Mouse (Mus musculus) intestine, embryonic 16.5 days (tissue): ENCODE data around the gene Nt5dc3. TPM values are rescaled to one million over a fixed set of nuclear protein-coding genes. Genes with fewer than 3 reads are reported as not detected.
A peak's percentile ranks its signal among the peaks of the same experiment; 100 is the strongest.

Source experiments
- ATAC-seq: fragments of 200-750 bp; cut with Nextera tagmentation; 2 replicates; pipeline ENCODE4 v1.8.0; 2017; ENCODE audit warnings: moderate TSS enrichment, moderate library complexity
- H3K27ac ChIP-seq: fragments of 300-500 bp; sonication (generic); 2 replicates; pipeline ENCODE4 v1.5.1; 2014; ENCODE audit warnings: mild to moderate bottlenecking, low read length
- H3K27me3 ChIP-seq: fragments of 300-500 bp; sonication (generic); replicated peaks from 2 replicates; pipeline ENCODE4 v1.6.1; 2014; ENCODE audit warnings: low read length, control low read depth, mixed read lengths; ENCODE audit not compliant: control insufficient read depth, insufficient read depth
- H3K36me3 ChIP-seq: fragments of 300-500 bp; sonication (generic); 2 replicates; pipeline ENCODE4 v1.6.1; 2014; ENCODE audit warnings: low read length, control low read depth; ENCODE audit not compliant: control insufficient read depth, insufficient read depth
- H3K4me1 ChIP-seq: fragments of 300-500 bp; sonication (generic); 2 replicates; pipeline ENCODE4 v1.6.1; 2014; ENCODE audit warnings: low read length, control low read depth, mixed read lengths; ENCODE audit not compliant: control insufficient read depth, insufficient read depth
- H3K4me2 ChIP-seq: fragments of 300-500 bp; sonication (generic); 2 replicates; pipeline ENCODE4 v1.6.1; 2014; ENCODE audit warnings: low read depth, low read length, control low read depth
- H3K4me3 ChIP-seq: fragments of 300-500 bp; sonication (generic); 2 replicates; pipeline ENCODE4 v1.5.1; 2014; ENCODE audit warnings: mild to moderate bottlenecking, low read length
- H3K9ac ChIP-seq: fragments of 300-500 bp; sonication (generic); 2 replicates; pipeline ENCODE4 v1.6.1; 2014; ENCODE audit warnings: low read depth, low read length
- H3K9me3 ChIP-seq: fragments of 300-500 bp; sonication (generic); 2 replicates; pipeline ENCODE4 v1.6.1; 2016; ENCODE audit warnings: low read length, control low read depth; ENCODE audit not compliant: control insufficient read depth
- WGBS: fragments of 180-500 bp; shearing (Covaris S2); extraction: QIAGEN DNeasy Blood & Tissue Kit; methylation state at CpG from one replicate; pipeline ENCODE4 v1.1.7; 2014; 5-methylcytosine and 5-hydroxymethylcytosine counted together
- polyA plus RNA-seq: library from polyadenylated mRNA; unstranded; fragments of >200 nt; fragmentation: Nextera tagmentation; extraction: Ambion mirVana; gene quantifications from 2 replicates; pipeline ENCODE4 v1.2.1, GENCODE M21; 2015

The Nt5dc3 gene
- polyA plus RNA-seq, 1 experiment from 2014 or later, result 0.91 TPM

GRCm38 (mm10) chr10:86849087-86849486, 70.3 kb downstream of the Nt5dc3 start:
- no peak overlapping the region for H3K4me2 ChIP-seq
- no peaks in the 10 kb centered on the region for H3K4me1 ChIP-seq
- no peak overlapping the region for H3K27ac ChIP-seq
- WGBS, result 87% methylated on average over 4 of the region's 4 CpGs
- no peak overlapping the region for H3K9ac ChIP-seq
- no peaks in the 10 kb centered on the region for H3K27me3 ChIP-seq
- no peak for ATAC-seq
- H3K9me3 ChIP-seq, result no peaks in the 10 kb centered on the region
- no peaks in the 10 kb centered on the region for H3K36me3 ChIP-seq
- H3K4me3 ChIP-seq, result no peak overlapping the region

- no peak overlapping the region for H3K4me3 ChIP-seq
- H3K9ac ChIP-seq, result no peak overlapping the region
- H3K4me1 ChIP-seq, result no peaks in the 10 kb centered on the region
- no peak overlapping the region for H3K4me2 ChIP-seq
- no peaks in the 10 kb centered on the region for H3K9me3 ChIP-seq
- no peaks in the 10 kb centered on the region for H3K27me3 ChIP-seq
- no peaks in the 10 kb centered on the region for H3K36me3 ChIP-seq
- WGBS, result 84% methylated on average over 4 of the region's 4 CpGs
- ATAC-seq, result no peak
- no peak overlapping the region for H3K27ac ChIP-seq
Observed at GRCm38 (mm10) chr10:86849508-86849907, 70.7 kb downstream of the Nt5dc3 start.

GRCm38 (mm10) chr10:86852160-86852559, 73.4 kb downstream of the Nt5dc3 start:
- Histone ChIP-seq H3K4me3 (no peak overlapping the region), H3K36me3 (no peaks in the 10 kb centered on the region), H3K27me3 (no peaks in the 10 kb centered on the region), H3K9me3 (no peaks in the 10 kb centered on the region), H3K27ac (no peak overlapping the region), H3K4me1 (no peaks in the 10 kb centered on the region), H3K9ac (no peak overlapping the region), H3K4me2 (no peak overlapping the region)
- ATAC-seq, result no peak
- 75% methylated on average over 6 of the region's 6 CpGs for WGBS

GRCm38 (mm10) chr10:86853433-86853832, 74.6 kb downstream of the Nt5dc3 start:
- H3K4me1 ChIP-seq, result no peaks in the 10 kb centered on the region
- no peak overlapping the region for H3K27ac ChIP-seq
- no peak overlapping the region for H3K4me3 ChIP-seq
- no peaks in the 10 kb centered on the region for H3K36me3 ChIP-seq
- no peak overlapping the region for H3K9ac ChIP-seq
- no peak overlapping the region for H3K4me2 ChIP-seq
- no peak for ATAC-seq
- H3K9me3 ChIP-seq, result no peaks in the 10 kb centered on the region
- WGBS, result 91% methylated on average over 3 of the region's 3 CpGs
- no peaks in the 10 kb centered on the region for H3K27me3 ChIP-seq

- no peak overlapping the region for H3K27ac ChIP-seq
- no peak overlapping the region for H3K4me2 ChIP-seq
- H3K4me3 ChIP-seq, result no peak overlapping the region
- H3K9me3 ChIP-seq, result no peaks in the 10 kb centered on the region
- 75% methylated on average over 4 of the region's 4 CpGs for WGBS
- H3K4me1 ChIP-seq, result no peaks in the 10 kb centered on the region
- no peaks in the 10 kb centered on the region for H3K27me3 ChIP-seq
- no peak for ATAC-seq
- H3K9ac ChIP-seq, result no peak overlapping the region
- no peaks in the 10 kb centered on the region for H3K36me3 ChIP-seq
Observed at GRCm38 (mm10) chr10:86860396-86860795, 81.6 kb downstream of the Nt5dc3 start.

- H3K27ac ChIP-seq, result no peak overlapping the region
- no peak overlapping the region for H3K9ac ChIP-seq
- H3K4me3 ChIP-seq, result no peak overlapping the region
- H3K4me1 ChIP-seq, result no peaks in the 10 kb centered on the region
- no peaks in the 10 kb centered on the region for H3K27me3 ChIP-seq
- H3K9me3 ChIP-seq, result no peaks in the 10 kb centered on the region
- no peaks in the 10 kb centered on the region for H3K36me3 ChIP-seq
- no peak overlapping the region for H3K4me2 ChIP-seq
- WGBS, result 76% methylated on average over 6 of the region's 6 CpGs
- ATAC-seq, result no peak
Observed at GRCm38 (mm10) chr10:86862496-86862895, 83.7 kb downstream of the Nt5dc3 start.

GRCm38 (mm10) chr10:86863429-86863828, 84.6 kb downstream of the Nt5dc3 start:
- Histone ChIP-seq H3K27me3 (no peaks in the 10 kb centered on the region), H3K27ac (no peak overlapping the region), H3K9ac (no peak overlapping the region), H3K4me1 (no peaks in the 10 kb centered on the region), H3K4me3 (no peak overlapping the region), H3K36me3 (no peaks in the 10 kb centered on the region), H3K9me3 (no peaks in the 10 kb centered on the region), H3K4me2 (no peak overlapping the region)
- 86% methylated on average over 6 of the region's 6 CpGs for whole genome bisulfite sequencing
- no peak for ATAC-seq

- Histone ChIP-seq H3K4me3 (no peak overlapping the region), H3K27me3 (no peaks in the 10 kb centered on the region), H3K36me3 (no peaks in the 10 kb centered on the region), H3K4me1 (peaks cover 2% of the 10 kb centered on the region; the same call in 1 of the 2 replicates), H3K4me2 (no peak overlapping the region), H3K9ac (no peak overlapping the region), H3K27ac (no peak overlapping the region), H3K9me3 (no peaks in the 10 kb centered on the region)
- WGBS, result 59% methylated on average over 7 of the region's 7 CpGs
- peak; percentile 40; the same call in 1 of the 2 replicates for ATAC-seq
Observed at GRCm38 (mm10) chr10:86872121-86872520, 93.3 kb downstream of the Nt5dc3 start.

GRCm38 (mm10) chr10:86872591-86872990, 93.8 kb downstream of the Nt5dc3 start:
- peak; percentile 26; the same call in 1 of the 2 replicates for ATAC-seq
- Histone ChIP-seq H3K4me2 (no peak overlapping the region), H3K36me3 (no peaks in the 10 kb centered on the region), H3K9me3 (no peaks in the 10 kb centered on the region), H3K4me3 (no peak overlapping the region), H3K4me1 (peaks cover 2% of the 10 kb centered on the region; the same call in 1 of the 2 replicates), H3K9ac (no peak overlapping the region), H3K27me3 (no peaks in the 10 kb centered on the region), H3K27ac (no peak overlapping the region)
- WGBS, result 61% methylated on average over 5 of the region's 5 CpGs

- ATAC-seq, result no peak
Observed at GRCm38 (mm10) chr10:86878721-86879120, 99.9 kb downstream of the Nt5dc3 start.

More at GRCm38 (mm10) chr10:86878721-86879120, 99.9 kb downstream of the Nt5dc3 start:
- H3K27me3 ChIP-seq, result no peaks in the 10 kb centered on the region
- H3K4me2 ChIP-seq, result no peak overlapping the region
- H3K4me3 ChIP-seq, result no peak overlapping the region
- H3K9me3 ChIP-seq, result no peaks in the 10 kb centered on the region
- H3K9ac ChIP-seq, result no peak overlapping the region
- 73% methylated on average over 7 of the region's 7 CpGs for WGBS
- H3K4me1 ChIP-seq, result no peaks in the 10 kb centered on the region
- no peaks in the 10 kb centered on the region for H3K36me3 ChIP-seq
- H3K27ac ChIP-seq, result no peak overlapping the region
